Mouse (Mus musculus): ENCODE results near the gene Gm853.

Gm853 gene

GRCm38 (mm10) chr4:130215392-130215791 is 6.8 kb downstream of the Gm853 start:
- no peak for ATAC-seq (ENCODE audit: low TSS enrichment)

DNA sequence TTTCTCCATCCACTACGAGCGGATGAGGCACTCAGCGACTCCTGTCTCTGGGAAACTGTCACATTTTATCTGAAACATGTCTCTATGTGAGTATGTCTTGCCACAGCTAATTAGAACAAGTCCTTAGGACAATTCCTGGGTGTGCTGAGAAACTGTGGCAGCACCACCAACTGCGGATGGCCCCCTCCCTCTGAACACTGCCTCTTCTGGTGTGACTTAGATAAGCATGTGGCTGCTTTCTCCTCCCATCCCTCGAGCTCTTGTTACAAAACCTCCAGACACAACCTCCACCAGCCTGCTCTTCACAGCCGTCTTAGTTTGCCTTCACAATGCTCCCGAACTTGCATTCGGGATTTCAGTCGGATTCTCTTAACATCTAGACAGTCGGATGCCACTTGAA is 8.3 kb downstream of the Gm853 start:
- ATAC-seq (ENCODE audit: low TSS enrichment) = no peak

- no peak for ATAC-seq (ENCODE audit: low TSS enrichment)
Observed at GRCm38 (mm10) chr4:130213197-130213596, 9.0 kb downstream of the Gm853 start.

GRCm38 (mm10) chr4:130212421-130212820 is 9.8 kb downstream of the Gm853 start:
- no peak for ATAC-seq (ENCODE audit: low TSS enrichment)

GRCm38 (mm10) chr4:130211870-130212269 is 10.3 kb downstream of the Gm853 start:
- no peak for ATAC-seq (ENCODE audit: low TSS enrichment)

- peak; percentile 89 for ATAC-seq (ENCODE audit: low TSS enrichment)
Observed at GRCm38 (mm10) chr4:130198694-130199670, 23.2 kb downstream of the Gm853 start.

DNA sequence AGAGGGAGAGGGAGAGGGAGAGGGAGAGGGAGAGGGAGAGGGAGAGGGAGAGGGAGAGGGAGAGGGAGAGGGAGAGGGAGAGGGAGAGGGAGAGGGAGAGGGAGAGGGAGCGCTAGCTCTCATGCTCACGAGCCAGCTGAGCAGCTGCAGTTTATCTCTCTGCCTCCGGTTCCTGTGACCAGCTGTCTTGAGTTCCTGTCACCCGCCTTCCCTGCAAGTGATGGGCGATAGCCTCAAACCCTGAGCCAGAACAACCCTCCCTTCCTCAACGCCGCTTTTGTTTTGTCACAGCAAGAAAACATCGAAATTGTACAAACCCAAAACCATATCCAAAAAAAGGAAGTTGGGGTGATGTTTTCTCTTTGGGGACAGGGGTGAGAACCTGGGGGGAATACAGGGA is 25.7 kb downstream of the Gm853 start:
- ATAC-seq (ENCODE audit: low TSS enrichment) = no peak

DNA sequence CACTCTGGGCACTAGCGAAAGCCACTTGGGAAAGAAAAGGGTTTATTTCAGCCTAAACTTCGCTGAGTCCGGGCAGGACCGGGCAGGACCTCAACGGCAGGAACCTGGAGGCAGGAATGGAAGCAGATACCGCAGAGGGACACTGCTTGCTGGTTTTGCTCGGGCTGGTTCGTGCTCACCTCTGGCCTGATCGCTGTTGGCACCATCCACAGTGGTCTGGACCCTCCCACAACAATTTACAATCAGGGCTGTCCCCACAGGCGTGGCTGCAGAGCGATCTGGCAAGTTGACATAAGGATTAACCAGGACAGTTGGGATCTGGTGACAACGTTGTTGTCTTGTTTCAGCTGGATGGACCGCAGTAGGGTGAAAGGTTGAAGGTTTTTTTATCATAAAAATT is 26.3 kb downstream of the Gm853 start:
- ATAC-seq (ENCODE audit: low TSS enrichment) = no peak

DNA sequence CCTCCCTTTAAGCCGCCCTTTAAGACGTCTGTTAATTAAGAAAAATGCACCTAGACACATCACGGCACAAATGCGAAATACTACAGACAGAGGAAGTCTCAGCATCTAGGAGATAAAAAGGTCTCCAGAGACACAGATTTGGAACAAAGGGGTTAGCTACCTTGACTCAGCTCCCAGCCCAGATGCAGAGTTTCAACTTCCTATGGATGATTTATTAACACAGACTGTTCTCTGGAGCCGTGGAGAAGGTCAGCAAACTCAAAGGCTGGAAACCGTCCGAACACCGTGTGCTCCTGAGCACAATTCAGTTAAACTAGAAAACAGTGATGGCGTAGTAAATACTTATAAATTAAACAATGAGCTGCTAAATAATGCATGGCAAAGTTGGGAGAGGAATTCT is 29.9 kb downstream of the Gm853 start:
- no peak for ATAC-seq (ENCODE audit: low TSS enrichment)

GRCm38 (mm10) chr4:130189606-130190005 is 32.6 kb downstream of the Gm853 start:
- ATAC-seq (ENCODE audit: low TSS enrichment) = no peak

- peak; percentile 73; the same call in 1 of the 2 replicates for ATAC-seq (ENCODE audit: low TSS enrichment)
Observed at GRCm38 (mm10) chr4:130188806-130189297, 33.3 kb downstream of the Gm853 start.

DNA sequence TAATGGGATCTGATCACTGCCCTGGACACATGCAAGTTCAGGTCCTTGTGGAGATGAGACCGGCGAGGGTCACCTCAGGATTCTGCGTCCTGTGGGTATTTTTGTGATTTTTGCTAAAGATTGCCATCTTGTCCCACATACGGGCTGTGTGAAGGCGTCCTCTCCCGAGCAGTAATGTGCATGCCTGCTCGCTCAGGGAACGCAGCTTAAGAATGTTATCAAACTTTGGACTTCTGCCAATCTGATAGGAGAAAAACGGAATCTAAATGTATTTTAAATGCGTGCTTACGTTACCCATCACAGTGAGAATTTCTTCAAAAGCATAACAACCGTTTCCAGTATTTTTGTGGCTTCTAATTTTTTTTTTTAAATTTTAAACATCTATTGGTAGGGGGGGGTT is 35.3 kb downstream of the Gm853 start:
- ATAC-seq (ENCODE audit: low TSS enrichment) = no peak

- no peak for ATAC-seq (ENCODE audit: low TSS enrichment)
Observed at GRCm38 (mm10) chr4:130186450-130186849, 35.8 kb downstream of the Gm853 start.

- ATAC-seq (ENCODE audit: low TSS enrichment) = no peak
Observed at GRCm38 (mm10) chr4:130183879-130184278, 38.3 kb downstream of the Gm853 start.

DNA sequence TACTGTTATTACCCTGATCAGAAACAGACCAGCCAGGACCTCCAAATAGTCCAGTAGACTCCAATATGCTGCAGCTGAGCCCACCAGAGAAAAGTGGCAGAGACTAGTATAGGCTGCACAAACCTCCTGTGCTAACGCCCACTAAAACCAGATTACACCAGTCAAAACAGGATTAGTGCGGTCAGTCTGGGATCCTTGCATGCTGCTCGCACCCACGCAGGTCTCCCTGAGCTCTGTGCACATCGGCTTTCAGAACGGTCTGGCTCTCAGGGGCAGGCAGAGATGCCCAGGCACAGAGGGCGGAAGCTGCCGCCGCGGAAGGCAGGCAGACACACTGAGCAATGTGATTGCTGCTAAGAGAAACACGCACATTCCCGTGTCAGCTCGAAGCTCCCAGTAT is 39.2 kb downstream of the Gm853 start:
- ATAC-seq (ENCODE audit: low TSS enrichment) = no peak

DNA sequence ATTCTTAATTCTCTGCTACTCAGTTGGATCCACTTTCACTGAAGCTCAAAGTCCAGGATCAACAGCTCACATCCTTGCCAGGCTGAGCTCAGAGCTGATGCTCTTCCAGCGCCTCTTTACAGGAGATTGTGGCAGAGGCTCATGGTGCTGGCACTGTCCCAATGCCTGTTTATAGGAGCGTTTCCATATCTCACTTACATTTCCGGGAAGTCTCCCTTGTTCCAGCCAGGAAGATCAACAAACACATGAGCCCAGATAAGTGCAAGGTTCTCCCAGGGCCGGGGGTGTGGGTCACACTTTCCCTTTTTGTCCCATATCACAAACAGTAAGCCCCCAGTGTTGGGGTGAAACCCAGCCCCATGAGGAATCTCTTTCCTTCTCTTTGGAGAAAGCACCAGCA is 40.3 kb downstream of the Gm853 start:
- no peak for ATAC-seq (ENCODE audit: low TSS enrichment)

GRCm38 (mm10) chr4:130180909-130181602 is 41.1 kb downstream of the Gm853 start:
- ATAC-seq (ENCODE audit: low TSS enrichment) = no peak

GRCm38 (mm10) chr4:130179876-130180275 is 42.3 kb downstream of the Gm853 start:
- no peak for ATAC-seq (ENCODE audit: low TSS enrichment)

DNA sequence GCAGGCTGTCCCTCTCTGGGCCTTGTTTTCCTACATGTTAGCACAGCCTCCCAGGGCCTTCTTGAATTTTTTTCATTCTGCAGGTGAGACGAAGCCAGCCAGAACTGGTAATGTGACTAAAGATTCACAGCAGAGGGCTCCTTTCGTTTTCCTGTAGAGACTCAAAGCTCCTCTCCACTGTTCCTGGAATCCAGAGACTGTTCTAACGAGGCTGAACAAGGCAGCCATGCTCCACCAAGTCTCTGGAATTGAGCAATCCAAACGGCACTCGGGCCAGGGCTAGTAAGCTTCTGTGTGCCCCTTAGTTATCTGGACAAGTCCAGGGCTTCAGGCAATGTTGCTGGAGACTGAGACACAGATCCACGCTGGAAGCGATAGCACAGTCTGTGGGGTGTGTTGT is 44.7 kb downstream of the Gm853 start:
- no peak for ATAC-seq (ENCODE audit: low TSS enrichment)

- no peak for ATAC-seq (ENCODE audit: low TSS enrichment)
Observed at GRCm38 (mm10) chr4:130177087-130177486, 45.1 kb downstream of the Gm853 start.

DNA sequence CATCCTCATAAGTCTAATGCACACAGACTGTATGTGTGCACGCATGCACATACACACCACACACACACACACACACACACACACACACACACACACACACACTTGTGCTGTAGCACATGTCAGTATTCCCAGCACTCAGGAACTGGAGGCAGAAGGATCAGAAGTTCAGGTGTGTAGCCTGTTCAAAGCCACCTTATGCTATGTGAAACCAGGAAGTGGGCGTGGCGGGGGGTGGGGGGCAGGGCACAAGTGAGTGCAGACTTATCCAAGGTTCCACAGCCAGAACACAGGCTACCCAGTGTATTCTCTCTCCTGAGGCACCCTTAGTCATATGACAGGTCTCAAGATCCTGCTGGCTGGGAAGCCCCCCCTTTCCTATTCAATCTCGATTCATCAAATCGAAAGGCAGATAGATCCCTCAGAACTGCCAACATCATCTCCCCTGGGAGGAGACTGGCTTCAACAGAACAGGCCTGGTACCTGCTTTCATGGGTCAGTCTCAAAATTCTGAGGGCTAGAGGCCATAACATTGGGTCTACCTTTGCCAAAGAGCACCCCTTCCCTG is 46.0 kb downstream of the Gm853 start:
- no peak for ATAC-seq (ENCODE audit: low TSS enrichment)

GRCm38 (mm10) chr4:130175072-130175711 is 47.0 kb downstream of the Gm853 start, which contains the start of gene Tinagl1:
TSS of gene Tinagl1 (minus strand) at chr4:130175122.
- ATAC-seq (ENCODE audit: low TSS enrichment) = no peak
